Mouse (Mus musculus) lung, postnatal 10 days (tissue): ENCODE data around the gene Chodl.
A peak's percentile ranks its signal among the peaks of the same experiment; 100 is the strongest.

Experiments
- DNase-seq: peaks from one replicate; pipeline ENCODE4 v3.0.0; 2021

Gene Chodl

GRCm38 (mm10) chr16:78930382-78931286 lies at the start of gene Chodl:
TSS of gene Chodl (plus strand) at chr16:78930948.
- DNase-seq = peak; percentile 10

- DNase-seq = no peak
Observed at GRCm38 (mm10) chr16:78922644-78923043, 8.1 kb upstream of the Chodl start.

- no peak for DNase-seq
Observed at GRCm38 (mm10) chr16:78931287-78932025, 708 bp downstream of the Chodl start.

- DNase-seq = no peak
Observed at GRCm38 (mm10) chr16:78934298-78934697, 3.5 kb downstream of the Chodl start.

GRCm38 (mm10) chr16:78937755-78938154 lies 7.0 kb downstream of the Chodl start:
- DNase-seq = peak; percentile 2

GRCm38 (mm10) chr16:78950359-78950758 lies 19.6 kb downstream of the Chodl start:
- DNase-seq = no peak

GRCm38 (mm10) chr16:78957434-78957833 lies 26.7 kb downstream of the Chodl start:
- no peak for DNase-seq

GRCm38 (mm10) chr16:78969091-78969731 lies 38.5 kb downstream of the Chodl start:
- no peak for DNase-seq

- no peak for DNase-seq
Observed at GRCm38 (mm10) chr16:78974099-78974498, 43.4 kb downstream of the Chodl start.

- no peak for DNase-seq
Observed at GRCm38 (mm10) chr16:78976384-78976783, 45.6 kb downstream of the Chodl start.
